Mouse (Mus musculus) left cerebral cortex, postnatal 36 days (tissue): ENCODE results near the gene Anp32b. TPM values are rescaled to one million over a fixed set of nuclear protein-coding genes. Genes with fewer than 3 reads are reported as not detected.
A peak's percentile ranks its signal among the peaks of the same experiment; 100 is the strongest.

Source experiments
- DNase-seq, 2 experiments: peaks; one replicate each; pipeline ENCODE4 v3.0.0; 2021 to 2022; ENCODE audit warnings: low spot score in 2 of 2, mixed read lengths in 1 of 2
- intact Hi-C: fragments of 180-260 bp; cut with DNase I; formaldehyde crosslinking; loops from one replicate; pipeline ENCODE4 v1.15.1; 2025
- total RNA-seq, 2 experiments: library from RNA; stranded (reverse); gene quantifications; 2 replicates each; pipeline ENCODE4 v1.2.3; 2021

Anp32b gene
- 10 to 100 TPM; 38.3 to 47.4 TPM for total RNA-seq

DNA sequence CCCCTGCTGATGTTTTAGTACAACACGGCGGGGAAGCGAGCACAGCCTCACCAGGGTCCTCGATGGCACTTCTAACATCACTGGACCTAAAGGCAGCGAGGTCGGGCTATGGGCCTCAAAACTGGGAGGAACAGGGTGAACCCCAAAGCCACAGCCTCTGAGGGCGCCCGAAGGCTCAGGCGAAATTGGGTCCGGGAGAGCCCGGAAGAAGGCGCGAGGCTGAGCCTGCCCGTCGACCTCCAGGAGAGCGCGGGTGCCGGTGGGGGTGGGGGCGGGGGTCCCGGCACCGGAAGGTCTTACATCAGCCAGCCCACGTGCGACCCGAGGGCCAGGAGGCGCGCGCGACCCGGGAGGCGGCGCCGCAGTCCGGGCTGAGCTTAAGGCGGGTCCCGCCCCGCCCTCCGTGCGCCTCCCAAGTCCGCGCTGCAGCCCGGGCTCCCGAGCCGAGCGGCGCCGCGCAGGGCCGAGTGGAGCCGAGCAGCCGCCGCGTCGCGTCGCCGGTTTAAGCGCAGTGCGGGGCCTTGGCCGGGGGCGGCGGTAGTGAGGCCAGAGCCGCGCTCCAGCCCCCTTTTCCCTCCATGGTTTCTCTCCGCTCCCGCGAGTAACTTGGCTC lies at the start of gene Anp32b:
Gene Anp32b (plus strand): TSS at position 384 of the 613 bp plus-strand sequence.
- intact Hi-C loops, result loop anchor here (1.0 kb wide), 1 partner anchor 61 kb away; the partner anchor contains the start of gene Trmo
- peak; percentile 92 for DNase-seq

DNA sequence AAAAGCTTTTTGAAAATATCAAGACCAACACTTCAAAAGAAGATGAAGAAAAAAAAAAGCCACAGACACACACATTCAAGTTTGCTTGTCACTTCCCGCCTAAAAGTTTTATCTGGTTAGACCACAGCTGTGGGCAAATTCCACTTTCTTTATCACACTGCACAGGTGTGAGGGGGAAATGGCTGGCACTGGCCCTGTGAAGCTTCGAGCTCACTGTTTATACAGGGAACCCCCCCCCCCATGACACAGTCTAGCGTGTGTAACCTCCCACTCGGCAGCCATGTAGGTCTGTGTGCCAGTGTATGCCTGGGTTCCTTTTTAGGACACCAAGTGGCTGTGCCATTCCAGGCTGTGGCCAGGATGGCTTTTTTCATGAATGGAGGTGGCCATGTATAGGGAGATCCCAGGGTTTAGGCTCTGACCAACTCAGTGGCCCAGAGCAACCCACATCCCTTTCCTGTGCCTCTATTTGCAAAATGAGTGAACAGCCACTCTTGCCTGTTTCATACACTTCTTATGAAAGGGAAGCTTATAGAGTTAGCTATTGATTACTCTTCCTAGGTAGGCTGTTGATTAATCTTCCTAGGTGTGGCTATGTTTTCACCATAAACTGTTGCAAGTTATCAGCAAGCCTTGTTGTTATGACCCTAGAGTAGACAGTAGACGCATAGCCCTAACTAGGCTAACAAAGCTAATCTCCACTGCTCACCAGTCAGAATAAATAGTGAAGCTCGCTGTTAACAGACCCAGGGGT lies 46.5 kb upstream of the Anp32b start:
- intact Hi-C loops, result no loop called here

DNA sequence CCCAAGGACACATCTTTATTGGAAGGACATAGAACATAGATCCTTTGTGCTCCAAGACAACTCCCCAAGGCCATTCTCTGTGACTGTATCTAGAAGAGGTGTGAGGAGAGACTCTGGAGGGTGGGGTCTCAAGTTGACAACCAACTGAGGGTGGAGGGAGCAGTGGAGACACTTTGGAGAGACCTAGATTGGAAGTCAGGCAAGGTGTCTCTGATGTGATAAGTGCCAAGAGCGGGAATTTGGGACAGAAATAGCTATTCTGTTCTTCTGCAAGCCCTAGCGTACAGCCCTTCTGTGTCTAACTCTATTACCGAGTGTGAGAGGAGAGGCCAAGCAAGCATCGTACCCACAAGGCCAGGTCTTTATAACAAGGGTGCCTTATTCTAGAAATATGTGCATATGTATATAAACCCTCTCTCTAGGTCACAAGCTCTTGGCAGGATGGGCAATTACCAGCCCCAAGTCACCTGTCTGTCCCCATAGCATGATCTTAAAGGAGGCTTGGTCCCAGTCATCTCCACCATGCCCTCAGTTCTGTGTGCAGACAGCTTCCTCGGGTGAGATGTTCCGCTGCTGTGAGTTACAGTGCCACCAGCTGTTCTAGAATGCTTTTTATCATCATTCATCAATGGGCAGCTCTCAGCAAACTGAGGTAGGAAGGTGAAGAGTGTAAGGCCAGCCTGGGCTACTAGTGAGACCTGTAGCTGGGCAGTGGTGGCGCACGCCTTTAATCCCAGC lies 43.6 kb upstream of the Anp32b start:
- intact Hi-C loops, result no loop called here

More for the DNA sequence above, 46.5 kb upstream of the Anp32b start:
- no peak for DNase-seq

DNA sequence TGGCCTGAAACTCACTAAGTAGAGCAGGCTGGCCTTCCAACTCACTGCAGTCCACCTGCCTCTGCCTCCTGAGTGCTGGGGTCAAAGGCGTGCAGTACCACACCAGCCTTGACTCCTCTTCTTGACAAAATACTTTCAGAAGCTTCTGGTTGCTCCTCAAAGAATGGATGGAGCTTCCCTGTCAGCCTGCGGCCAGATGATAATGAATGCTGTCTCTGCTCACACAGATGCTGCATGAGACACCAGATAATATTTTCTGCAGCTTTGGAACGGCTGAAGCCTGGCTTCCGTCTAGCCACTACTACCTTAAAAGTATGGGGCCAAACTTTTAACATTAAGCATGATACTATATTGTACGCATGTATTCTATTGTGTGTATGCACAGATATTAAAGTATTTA lies 40.0 kb upstream of the Anp32b start:
- DNase-seq, result no peak
- intact Hi-C loops, result no loop called here

More for the DNA sequence above, 43.6 kb upstream of the Anp32b start:
- no peak for DNase-seq

DNA sequence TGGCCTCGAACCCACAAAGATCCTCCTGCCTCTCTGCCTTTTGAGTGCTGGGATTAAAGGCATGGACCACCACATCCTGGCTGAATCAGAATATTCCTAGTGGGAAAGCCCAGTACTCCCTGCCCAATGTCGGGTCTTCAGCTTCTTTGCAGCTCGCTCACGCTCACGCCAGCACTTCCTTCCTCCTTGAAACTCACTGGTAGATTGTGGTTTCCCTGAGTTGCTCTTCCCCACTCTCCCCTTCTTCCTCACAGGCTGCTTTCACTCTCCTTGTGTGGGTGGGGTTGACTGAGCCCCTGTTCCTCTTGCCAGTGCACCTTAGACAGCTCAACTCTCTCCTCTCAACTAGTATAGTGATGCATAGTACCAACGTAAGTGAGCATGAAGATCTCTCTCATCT lies 39.2 kb upstream of the Anp32b start:
- no peak for DNase-seq
- intact Hi-C loops, result no loop called here

DNA sequence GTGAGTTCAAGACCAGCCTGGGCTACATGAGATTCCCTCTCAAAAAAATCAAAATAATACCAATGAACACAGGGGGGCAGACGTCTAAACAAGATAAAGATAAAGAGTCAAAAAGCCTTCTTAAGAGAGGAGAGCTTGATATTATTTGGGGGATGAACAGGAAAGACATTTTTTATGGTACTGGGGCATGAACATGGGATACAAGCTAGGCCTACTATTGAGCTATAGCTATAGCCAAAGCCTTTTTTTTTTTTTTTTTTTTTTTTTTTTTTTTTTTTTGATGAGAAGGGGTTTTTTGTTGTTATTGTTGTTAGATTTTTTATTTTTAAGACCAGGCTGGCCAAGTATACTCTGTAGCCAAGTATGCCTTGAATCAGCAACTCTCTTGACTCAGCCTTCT lies 38.6 kb upstream of the Anp32b start:
- intact Hi-C loops, result no loop called here
- DNase-seq, result no peak

DNA sequence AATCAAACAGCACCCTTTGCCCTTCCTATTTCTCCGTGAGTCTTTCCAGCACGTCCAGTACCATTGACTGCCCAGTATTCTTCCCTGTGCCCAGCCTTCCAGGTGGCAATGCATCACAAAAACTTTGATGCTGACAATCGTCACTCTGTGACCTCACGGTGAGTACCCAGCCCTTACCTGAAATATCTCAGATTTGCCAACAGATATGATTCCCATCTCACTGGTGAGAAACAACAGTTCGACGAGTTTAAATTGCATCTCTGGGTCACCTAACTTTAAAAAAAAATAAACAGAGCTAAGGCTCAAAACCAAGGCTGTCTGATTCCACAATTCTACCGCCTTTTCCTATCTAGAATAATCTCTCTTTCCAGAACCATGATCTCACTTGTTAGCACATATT lies 37.3 kb upstream of the Anp32b start, which contains the start of gene Hemgn:
Gene Hemgn (minus strand): TSS at position 101 of the 400 bp plus-strand sequence.
- DNase-seq, result no peak
- intact Hi-C loops, result no loop called here

DNA sequence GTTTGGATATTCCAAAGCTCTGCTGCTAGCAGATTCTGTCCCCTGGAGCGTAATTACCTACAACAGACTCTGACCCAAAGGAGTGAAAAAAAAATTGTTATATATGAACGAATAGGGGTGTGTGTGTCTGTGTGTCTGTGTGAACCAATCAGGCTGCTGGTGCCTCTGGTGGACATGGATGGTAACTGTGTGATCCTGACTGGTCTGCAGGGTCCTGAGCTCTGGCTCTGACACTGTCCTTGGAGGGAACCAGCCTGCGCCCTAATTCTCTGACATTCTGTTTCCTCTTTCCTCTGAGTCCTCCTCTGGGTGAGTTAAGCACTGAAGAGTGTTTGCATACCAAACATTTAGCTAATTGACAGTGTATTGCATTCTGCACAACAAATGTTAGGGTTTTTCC lies 33.2 kb upstream of the Anp32b start:
- DNase-seq, result no peak
- intact Hi-C loops, result no loop called here

DNA sequence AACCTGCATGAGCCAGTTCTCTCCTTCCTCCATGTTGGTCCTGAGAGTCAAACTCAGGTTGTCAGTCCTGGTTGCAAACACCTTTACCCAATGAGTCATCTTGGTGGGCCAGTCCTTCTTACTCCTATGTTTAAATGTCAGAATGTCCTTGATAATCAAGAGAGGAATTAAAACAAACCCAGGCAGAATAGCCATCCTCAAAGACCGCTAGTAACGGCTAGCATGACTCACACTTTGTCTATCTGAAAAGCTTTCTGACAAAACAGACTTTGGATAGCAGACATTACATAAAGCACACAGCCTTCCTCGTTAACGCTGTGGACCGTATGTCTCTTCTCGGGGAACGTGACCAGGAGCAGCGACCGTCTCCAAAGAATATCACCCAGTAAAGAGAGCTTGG lies 31.9 kb upstream of the Anp32b start:
- intact Hi-C loops, result no loop called here
- DNase-seq, result no peak

DNA sequence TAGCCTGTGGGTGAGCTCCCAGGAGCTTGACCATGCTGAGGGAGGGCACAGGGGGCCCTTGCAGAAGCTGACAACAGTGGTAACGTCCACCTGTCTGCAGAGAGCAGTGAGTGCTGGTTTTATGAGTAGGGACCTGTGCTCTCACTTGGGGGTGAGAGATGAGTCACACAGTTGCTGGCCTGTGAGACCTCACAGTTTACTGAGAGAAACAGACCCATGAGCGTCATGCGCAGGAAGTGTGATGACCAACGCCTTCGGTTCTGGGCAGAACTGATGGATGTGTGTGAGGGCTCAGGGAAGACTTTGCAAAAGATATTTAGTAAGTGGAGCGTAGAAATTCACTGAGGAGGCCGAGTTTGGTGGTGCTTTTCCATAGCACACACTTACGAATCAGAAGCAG lies 28.1 kb upstream of the Anp32b start:
- intact Hi-C loops, result no loop called here
- DNase-seq, result no peak

DNA sequence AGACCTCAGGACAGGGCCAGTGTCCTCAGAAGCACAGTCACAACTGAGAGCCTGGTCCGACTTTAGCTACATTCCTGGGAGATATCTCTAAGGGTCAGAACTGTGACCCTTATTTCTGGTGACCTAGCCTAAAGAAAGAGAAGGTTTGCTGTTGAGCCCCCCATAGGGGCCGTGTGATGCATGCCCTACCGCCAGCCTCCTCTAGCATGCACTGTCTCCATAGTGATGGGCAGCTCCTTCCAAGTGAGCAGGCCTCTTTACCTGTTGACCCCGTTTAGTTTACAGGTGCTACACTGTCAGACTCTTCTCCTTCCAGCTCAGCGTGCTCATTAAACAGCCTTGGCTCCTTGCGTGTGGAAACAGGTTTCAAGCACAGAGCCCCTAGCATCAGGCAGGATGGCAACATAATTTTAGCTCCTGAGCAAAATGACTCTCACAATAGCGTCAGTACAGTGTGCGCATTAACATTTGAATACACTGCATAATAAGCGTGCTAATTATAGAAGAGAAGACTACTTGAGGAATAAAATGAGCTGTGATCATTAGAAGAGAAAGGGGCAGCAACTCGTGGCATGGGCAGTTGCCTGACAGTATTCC lies 21.7 kb upstream of the Anp32b start:
- intact Hi-C loops, result no loop called here
- no peak for DNase-seq

DNA sequence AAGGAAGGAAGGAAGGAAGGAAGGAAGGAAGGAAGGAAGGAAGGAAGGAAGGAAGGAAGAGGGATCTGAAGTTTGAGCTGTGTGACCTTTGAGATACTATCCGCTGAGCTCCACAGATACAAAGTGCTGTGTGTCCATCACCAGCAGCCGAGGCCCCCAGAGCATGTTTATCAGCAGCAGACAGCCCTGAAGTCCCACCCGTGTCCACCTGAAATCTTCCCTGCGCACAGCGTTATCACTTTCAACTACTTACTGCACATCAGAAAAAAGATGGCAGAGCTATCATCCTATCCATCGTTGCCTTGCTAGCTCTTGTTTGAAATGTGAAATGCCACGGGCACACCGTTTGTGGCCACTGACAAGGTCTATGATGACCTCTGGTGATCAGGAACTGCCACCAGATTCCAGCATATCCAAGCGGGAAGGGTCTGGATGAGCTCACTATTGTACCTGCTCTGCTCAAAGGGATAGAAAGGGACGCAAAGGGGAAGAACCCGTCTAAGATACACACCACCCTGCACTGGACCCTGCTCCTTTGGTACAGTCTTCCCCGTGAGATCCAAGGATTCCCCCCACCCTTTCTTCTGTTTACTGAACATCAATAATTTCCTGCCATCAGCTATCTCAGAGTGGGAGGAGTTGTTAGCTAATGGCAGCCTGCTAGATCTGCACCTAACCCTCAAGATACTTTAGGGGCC lies 18.2 kb upstream of the Anp32b start:
- DNase-seq, result no peak
- intact Hi-C loops, result no loop called here

DNA sequence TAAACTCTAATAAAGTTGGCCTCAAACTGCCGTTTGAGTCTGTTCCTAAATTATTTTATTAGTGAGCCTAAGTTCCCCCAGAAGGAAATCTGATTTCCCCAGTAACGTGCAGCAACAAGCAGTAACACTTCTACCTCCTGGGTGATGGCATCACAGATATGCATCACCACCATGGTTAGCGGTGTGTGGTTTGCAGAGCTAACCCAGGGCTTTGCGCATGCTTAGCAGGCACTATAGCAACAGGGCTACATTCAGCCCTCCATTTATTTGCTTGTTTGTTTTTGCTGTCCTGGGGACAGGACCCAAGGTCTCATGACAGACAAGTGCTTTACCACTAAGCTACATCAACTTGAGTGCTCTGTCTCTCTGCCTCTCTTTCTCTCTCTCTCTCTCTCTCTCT lies 8.2 kb upstream of the Anp32b start:
- no peak for DNase-seq
- intact Hi-C loops, result no loop called here

DNA sequence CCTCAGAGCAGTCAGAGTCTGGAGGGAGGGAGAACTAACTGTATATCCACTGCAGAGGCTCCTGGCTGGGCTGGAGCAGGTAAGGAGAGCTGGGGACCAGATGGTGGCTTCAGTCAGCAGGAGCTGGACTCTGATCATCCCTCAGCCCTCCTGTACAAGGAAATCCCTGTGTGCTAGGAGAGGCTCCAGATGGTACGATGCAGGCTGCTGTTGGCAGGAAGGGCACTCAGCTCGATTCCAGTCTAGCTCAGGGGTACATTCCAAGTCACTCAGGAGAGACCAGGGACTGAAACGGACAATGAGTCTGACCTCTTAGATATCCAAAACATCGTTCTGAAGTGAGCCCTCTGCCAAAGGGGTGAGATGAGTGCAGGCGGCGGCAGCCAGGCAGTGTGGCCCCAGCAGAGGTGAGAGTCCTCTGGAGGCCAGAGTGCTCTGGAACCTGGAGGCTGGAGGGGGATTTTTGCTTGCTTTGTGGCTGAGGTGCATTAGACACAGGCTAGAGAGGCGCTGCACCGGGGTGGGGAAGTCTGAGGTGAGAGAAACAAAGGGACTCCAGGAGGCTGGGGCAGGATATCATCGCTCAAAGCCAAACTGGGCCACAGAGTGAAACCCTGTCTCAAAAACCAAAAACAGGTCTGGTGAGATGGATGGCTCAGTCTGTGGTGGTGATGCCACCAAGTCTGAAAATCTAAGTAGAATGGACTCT lies 5.3 kb upstream of the Anp32b start:
- intact Hi-C loops, result no loop called here
- DNase-seq, result no peak

DNA sequence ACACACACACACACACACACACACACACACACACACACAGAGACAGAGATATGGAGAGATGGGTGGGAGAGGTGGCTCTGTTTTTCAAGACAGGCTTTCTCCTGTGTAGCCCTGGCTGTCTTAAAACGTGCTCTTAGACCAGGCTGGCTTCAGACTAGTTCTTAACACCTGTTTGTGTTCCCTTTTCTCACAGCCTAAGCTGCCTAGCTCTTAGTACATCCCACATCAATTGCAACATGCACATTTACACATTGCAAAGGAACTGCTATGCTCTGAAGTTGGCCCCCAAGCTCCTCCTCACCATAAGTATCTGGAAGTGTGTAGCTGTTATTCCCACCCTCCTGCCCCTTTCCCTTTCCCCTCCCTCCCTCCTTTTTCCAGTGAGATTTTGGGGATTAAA lies 3.2 kb upstream of the Anp32b start:
- intact Hi-C loops, result no loop called here
- no peak for DNase-seq

DNA sequence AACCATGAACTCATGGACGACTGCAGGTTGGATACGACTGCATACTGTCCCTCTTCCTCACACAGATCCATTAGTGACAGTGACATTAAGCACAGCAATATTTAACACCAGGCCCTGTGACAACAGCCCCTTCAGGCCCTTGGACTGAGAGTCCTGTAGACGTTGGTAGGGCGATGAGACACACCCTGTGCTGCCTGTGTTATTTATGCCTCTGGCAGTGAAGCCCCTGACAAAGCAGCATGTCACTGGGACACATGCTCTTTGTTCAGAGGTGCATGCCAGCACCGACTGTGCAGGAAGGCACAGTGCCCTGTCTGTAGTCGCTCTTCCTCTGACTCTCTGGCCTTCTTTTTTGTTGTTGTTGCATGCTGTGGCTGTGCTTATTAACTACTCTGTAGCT lies 1.8 kb upstream of the Anp32b start:
- no peak for DNase-seq
- intact Hi-C loops, result no loop called here

DNA sequence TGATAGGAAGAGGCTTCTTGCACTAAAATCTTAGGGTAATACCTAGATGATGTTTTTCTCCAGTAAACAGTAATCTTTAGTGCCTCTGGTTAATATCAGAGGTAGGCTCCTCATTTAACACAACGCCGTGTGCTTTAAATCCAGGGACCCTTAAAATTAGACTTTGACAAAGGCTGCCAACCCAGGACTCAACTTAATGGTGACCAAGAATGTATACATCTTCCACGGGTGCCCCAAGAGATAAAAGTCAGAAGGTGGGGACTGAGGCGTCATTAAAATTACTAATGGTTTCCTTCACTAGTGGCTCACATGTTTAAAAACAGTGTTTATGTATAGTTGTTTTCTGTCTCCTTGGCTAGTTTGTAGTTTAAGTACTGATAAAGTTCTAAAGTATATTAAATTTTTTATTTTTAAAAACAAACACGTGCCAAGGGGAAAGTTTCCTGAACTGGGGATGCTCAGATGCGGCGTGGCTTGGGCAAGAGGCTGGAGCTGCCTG lies 633 bp upstream of the Anp32b start:
- intact Hi-C loops, result no loop called here
- no peak for DNase-seq

DNA sequence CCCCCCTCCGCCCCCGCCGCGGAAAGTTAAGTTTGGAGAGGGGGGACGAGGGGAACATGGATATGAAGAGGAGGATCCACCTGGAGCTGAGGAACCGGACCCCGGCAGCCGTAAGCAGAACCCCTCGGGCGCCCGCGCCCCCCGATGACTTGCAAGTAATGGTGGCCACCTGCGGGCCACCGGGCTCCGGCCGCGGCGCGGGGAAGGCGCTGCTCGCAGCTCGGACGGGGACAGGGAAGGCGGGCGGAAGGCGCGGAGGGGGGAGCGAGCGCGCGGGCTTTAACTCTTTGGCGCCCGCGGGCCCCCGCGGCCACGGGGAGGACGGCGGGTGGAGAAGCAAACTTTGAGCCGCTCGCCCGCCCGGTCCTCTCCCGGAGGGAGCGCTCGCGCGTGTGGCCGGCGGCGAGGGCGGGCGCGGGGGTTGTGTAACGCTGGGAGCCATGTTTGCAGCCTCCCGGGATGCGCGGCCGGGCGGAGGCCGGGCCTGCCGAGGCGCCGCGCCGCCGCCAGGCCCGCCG lies 597 bp downstream of the Anp32b start:
- intact Hi-C loops, result loop anchor here (1.0 kb wide), 1 partner anchor 62 kb away; the partner anchor contains the start of gene Trmo
- peak; percentile 81 to 85 for DNase-seq
